Mouse (Mus musculus) heart, embryonic 13.5 days (tissue): Measurements from ENCODE around the gene Lama4. TPM values are rescaled to one million over a fixed set of nuclear protein-coding genes. Genes with fewer than 3 reads are reported as not detected.

Experiments
- ATAC-seq: fragments of 200-750 bp; cut with Nextera tagmentation; 2 replicates; pipeline ENCODE4 v1.8.0; 2017; ENCODE audit warnings: moderate TSS enrichment; ENCODE audit not compliant: insufficient number of reproducible peaks, low FRiP score, low TSS enrichment; ENCODE audit errors: extremely low read depth
- H3K27ac ChIP-seq: fragments of 300-500 bp; sonication (generic); replicated peaks from 2 replicates; pipeline ENCODE4 v1.5.1; 2015; ENCODE audit warnings: moderate library complexity, mild to moderate bottlenecking, inconsistent platforms
- H3K27me3 ChIP-seq: fragments of 300-500 bp; sonication (generic); replicated peaks from 2 replicates; pipeline ENCODE4 v1.6.1; 2015; ENCODE audit warnings: mild to moderate bottlenecking, inconsistent platforms
- H3K36me3 ChIP-seq: fragments of 300-500 bp; sonication (generic); 2 replicates; pipeline ENCODE4 v1.6.1; 2015; ENCODE audit warnings: mild to moderate bottlenecking, inconsistent platforms
- H3K4me1 ChIP-seq: fragments of 300-500 bp; sonication (generic); 2 replicates; pipeline ENCODE4 v1.6.1; 2015; ENCODE audit warnings: inconsistent platforms
- H3K4me2 ChIP-seq: fragments of 300-500 bp; sonication (generic); 2 replicates; pipeline ENCODE4 v1.6.1; 2015; ENCODE audit warnings: inconsistent platforms, mild to moderate bottlenecking, moderate library complexity
- H3K4me3 ChIP-seq: fragments of 300-500 bp; sonication (generic); 2 replicates; pipeline ENCODE4 v1.5.1; 2015; ENCODE audit warnings: moderate library complexity, mild to moderate bottlenecking, inconsistent platforms
- H3K9ac ChIP-seq: fragments of 300-500 bp; sonication (generic); 2 replicates; pipeline ENCODE4 v1.6.1; 2015; ENCODE audit warnings: inconsistent platforms, mild to moderate bottlenecking, moderate library complexity
- H3K9me3 ChIP-seq: fragments of 300-500 bp; sonication (generic); 2 replicates; pipeline ENCODE4 v1.6.1; 2016; ENCODE audit warnings: inconsistent platforms
- WGBS: fragments of 180-500 bp; shearing (Covaris S2); methylation state at CpG from one replicate; pipeline ENCODE4 v1.1.7; 2015; ENCODE audit warnings: mixed read lengths; 5-methylcytosine and 5-hydroxymethylcytosine counted together
- polyA plus RNA-seq: library from polyadenylated mRNA; unstranded; fragments of >200 nt; fragmentation: Nextera tagmentation; extraction: Ambion mirVana; gene quantifications from 2 replicates; pipeline ENCODE4 v1.2.1, GENCODE M21; 2015

The Lama4 gene
- polyA plus RNA-seq, 1 experiment from 2014 or later = 110 TPM

GRCm38 (mm10) chr10:39000951-39001350 is 35.6 kb downstream of the Lama4 start:
- Histone ChIP-seq H3K4me2 (no peak overlapping the region), H3K4me1 (peaks cover 14% of the 10 kb centered on the region), H3K36me3 (peaks cover 36% of the 10 kb centered on the region), H3K9ac (no peak overlapping the region), H3K27ac (no peak overlapping the region), H3K27me3 (no peaks in the 10 kb centered on the region), H3K4me3 (no peak overlapping the region), H3K9me3 (no peaks in the 10 kb centered on the region)
- WGBS = 56% methylated on average over 4 of the region's 4 CpGs
- ATAC-seq = no peak

- no peaks in the 10 kb centered on the region for H3K9me3 ChIP-seq
- H3K36me3 ChIP-seq = peaks cover 42% of the 10 kb centered on the region
- H3K9ac ChIP-seq = no peak overlapping the region
- no peaks in the 10 kb centered on the region for H3K27me3 ChIP-seq
- no peak overlapping the region for H3K4me3 ChIP-seq
- no peak overlapping the region for H3K4me2 ChIP-seq
- no peak overlapping the region for H3K27ac ChIP-seq
- H3K4me1 ChIP-seq = peaks cover 14% of the 10 kb centered on the region
- WGBS = 70% methylated on average over 2 of the region's 2 CpGs
- no peak for ATAC-seq
Measured at GRCm38 (mm10) chr10:39002521-39002920, 37.2 kb downstream of the Lama4 start.

GRCm38 (mm10) chr10:39003520-39003919 is 38.2 kb downstream of the Lama4 start:
- no peak overlapping the region for H3K27ac ChIP-seq
- no peaks in the 10 kb centered on the region for H3K27me3 ChIP-seq
- peaks cover 14% of the 10 kb centered on the region for H3K4me1 ChIP-seq
- H3K36me3 ChIP-seq = peaks cover 52% of the 10 kb centered on the region
- no peak for ATAC-seq
- H3K4me2 ChIP-seq = no peak overlapping the region
- no peak overlapping the region for H3K9ac ChIP-seq
- no peaks in the 10 kb centered on the region for H3K9me3 ChIP-seq
- H3K4me3 ChIP-seq = no peak overlapping the region

GRCm38 (mm10) chr10:39005494-39005893 is 40.2 kb downstream of the Lama4 start:
- no peak overlapping the region for H3K27ac ChIP-seq
- no peak overlapping the region for H3K4me2 ChIP-seq
- H3K4me3 ChIP-seq = no peak overlapping the region
- WGBS = 83% methylated on average over 8 of the region's 8 CpGs
- no peaks in the 10 kb centered on the region for H3K27me3 ChIP-seq
- no peak for ATAC-seq
- peaks cover 14% of the 10 kb centered on the region; the same call in 1 of the 2 replicates for H3K4me1 ChIP-seq
- H3K36me3 ChIP-seq = peaks cover 63% of the 10 kb centered on the region
- no peaks in the 10 kb centered on the region for H3K9me3 ChIP-seq
- H3K9ac ChIP-seq = no peak overlapping the region

DNA sequence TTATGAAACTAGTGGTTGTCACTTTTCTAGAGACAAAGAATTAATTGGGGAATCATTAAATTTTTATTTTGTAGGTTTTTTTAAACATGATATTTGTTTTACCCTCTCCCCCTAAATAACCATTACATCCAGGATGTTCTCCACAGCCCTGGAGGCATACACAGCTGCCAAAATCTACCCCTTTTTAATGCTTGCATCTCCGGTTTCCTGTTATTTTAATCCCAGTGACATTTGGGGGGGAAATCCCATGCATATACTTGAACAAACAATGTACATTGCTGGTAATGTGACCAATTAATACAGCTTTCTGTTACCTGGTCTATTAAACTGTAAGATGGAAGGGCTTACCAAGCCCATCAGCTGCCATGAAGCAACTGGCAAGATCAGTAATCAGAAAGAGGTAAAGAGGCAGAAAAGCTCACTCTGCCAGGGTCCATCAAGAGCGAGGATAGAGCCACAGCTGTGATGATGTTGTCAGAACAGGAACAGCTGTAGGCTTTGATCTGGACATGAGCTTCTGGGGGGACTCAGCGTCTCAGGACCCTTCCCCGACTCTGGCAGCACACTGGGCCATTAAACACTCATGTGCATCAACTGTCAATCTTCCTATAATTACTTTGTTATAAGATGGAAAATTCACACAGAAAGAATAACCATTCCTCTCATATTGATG is 41.3 kb downstream of the Lama4 start:
- Histone ChIP-seq H3K27me3 (no peaks in the 10 kb centered on the region), H3K4me1 (peaks cover 10% of the 10 kb centered on the region; the same call in 1 of the 2 replicates), H3K27ac (no peak overlapping the region), H3K4me3 (no peak overlapping the region), H3K36me3 (peaks cover 65% of the 10 kb centered on the region), H3K4me2 (no peak overlapping the region), H3K9me3 (no peaks in the 10 kb centered on the region), H3K9ac (no peak overlapping the region)
- no peak for ATAC-seq
- WGBS = 84% methylated on average over 4 of the region's 4 CpGs

DNA sequence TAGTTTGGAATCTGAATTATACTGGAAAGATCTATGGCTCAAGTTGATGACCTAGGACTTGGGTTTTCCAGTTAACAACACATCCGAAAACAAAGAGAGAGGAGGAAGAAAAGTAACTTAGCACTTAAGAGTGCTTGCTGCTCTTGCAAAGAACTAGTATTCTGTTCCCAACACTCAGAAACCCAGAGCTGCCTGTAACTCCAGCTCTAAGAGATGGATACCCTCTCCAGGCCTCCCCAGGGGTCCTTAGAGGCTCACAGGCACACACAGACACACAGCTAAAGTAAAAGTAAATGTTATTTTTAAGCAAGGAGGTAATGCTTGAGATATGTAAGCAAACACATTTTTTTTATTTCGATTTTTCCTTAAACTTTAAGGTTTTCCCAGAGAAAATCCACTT is 49.5 kb downstream of the Lama4 start:
- no peak overlapping the region for H3K27ac ChIP-seq
- WGBS = 75% methylated on average over 2 of the region's 2 CpGs

GRCm38 (mm10) chr10:39017986-39018385 is 52.7 kb downstream of the Lama4 start:
- ATAC-seq = no peak
- 71% methylated on average over 4 of the region's 4 CpGs for WGBS

More for the DNA sequence above, 49.5 kb downstream of the Lama4 start:
- peaks cover 87% of the 10 kb centered on the region for H3K36me3 ChIP-seq
- ATAC-seq = no peak
- no peak overlapping the region for H3K4me2 ChIP-seq
- no peaks in the 10 kb centered on the region for H3K9me3 ChIP-seq
- no peaks in the 10 kb centered on the region for H3K27me3 ChIP-seq
- H3K9ac ChIP-seq = no peak overlapping the region
- no peaks in the 10 kb centered on the region for H3K4me1 ChIP-seq
- no peak overlapping the region for H3K4me3 ChIP-seq

GRCm38 (mm10) chr10:39018635-39019034 is 53.3 kb downstream of the Lama4 start:
- no peak overlapping the region for H3K9ac ChIP-seq
- no peaks in the 10 kb centered on the region for H3K9me3 ChIP-seq
- H3K4me2 ChIP-seq = no peak overlapping the region
- H3K36me3 ChIP-seq = peaks cover 73% of the 10 kb centered on the region
- ATAC-seq = no peak
- no peak overlapping the region for H3K27ac ChIP-seq
- 97% methylated on average over 1 of the region's 1 CpGs for WGBS
- H3K4me3 ChIP-seq = no peak overlapping the region
- no peaks in the 10 kb centered on the region for H3K27me3 ChIP-seq
- H3K4me1 ChIP-seq = no peaks in the 10 kb centered on the region

More at GRCm38 (mm10) chr10:39017986-39018385, 52.7 kb downstream of the Lama4 start:
- no peaks in the 10 kb centered on the region for H3K27me3 ChIP-seq
- no peaks in the 10 kb centered on the region for H3K9me3 ChIP-seq
- H3K4me1 ChIP-seq = no peaks in the 10 kb centered on the region
- no peak overlapping the region for H3K9ac ChIP-seq
- H3K27ac ChIP-seq = no peak overlapping the region
- H3K4me2 ChIP-seq = no peak overlapping the region
- H3K36me3 ChIP-seq = peaks cover 76% of the 10 kb centered on the region
- H3K4me3 ChIP-seq = no peak overlapping the region

DNA sequence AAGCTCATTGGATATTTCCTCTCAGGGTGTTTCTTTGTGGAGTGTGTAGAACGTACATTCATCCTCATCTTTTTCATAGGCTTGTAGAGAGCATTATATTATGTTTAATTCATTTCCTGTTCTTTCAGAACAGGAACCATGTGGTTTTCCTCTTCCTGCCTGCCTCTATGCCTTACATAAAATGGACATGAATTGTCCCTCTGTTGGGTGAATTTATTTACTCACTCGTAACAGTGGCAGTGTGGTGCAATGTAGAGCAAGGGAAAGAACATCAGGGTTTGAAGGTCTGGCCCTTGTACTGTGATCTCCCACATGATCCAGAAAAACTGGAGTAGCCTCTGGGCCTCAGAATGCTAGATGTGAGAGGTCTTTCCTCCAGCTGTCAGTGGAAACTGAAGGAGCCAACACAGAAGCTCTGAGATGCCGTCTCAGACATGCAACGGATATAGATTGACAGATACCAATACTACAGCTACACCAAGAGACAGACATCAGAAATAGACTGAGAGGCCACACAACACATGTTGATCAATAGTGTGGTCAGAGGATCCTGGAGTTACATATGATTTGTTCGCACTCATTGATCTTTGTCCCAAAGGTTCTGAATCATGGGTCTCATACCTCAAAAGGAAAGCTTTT is 58.4 kb downstream of the Lama4 start:
- peaks cover 82% of the 10 kb centered on the region for H3K36me3 ChIP-seq

DNA sequence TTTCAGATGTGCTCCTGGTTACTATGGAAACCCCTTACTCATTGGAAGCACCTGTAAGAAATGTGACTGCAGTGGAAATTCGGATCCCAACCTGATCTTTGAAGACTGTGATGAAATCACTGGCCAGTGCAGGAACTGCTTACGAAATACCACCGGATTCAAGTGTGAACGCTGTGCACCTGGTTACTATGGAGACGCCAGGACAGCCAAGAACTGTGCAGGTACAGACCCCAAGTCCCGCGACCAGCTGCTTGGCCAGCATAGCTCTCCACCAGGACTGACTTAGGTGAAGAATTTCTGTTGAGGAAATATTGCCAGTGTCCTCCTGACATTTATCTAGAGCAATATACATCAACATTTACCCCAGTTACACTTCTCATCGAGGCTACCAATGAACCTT is 61.2 kb downstream of the Lama4 start:
- 80% methylated on average over 8 of the region's 8 CpGs for WGBS
- ATAC-seq = no peak

More for the DNA sequence above, 58.4 kb downstream of the Lama4 start:
- WGBS = 74% methylated on average over 5 of the region's 5 CpGs
- ATAC-seq = no peak
- Histone ChIP-seq H3K4me1 (no peaks in the 10 kb centered on the region), H3K27me3 (no peaks in the 10 kb centered on the region), H3K9ac (no peak overlapping the region), H3K27ac (no peak overlapping the region), H3K9me3 (no peaks in the 10 kb centered on the region), H3K4me2 (no peak overlapping the region), H3K4me3 (no peak overlapping the region)

DNA sequence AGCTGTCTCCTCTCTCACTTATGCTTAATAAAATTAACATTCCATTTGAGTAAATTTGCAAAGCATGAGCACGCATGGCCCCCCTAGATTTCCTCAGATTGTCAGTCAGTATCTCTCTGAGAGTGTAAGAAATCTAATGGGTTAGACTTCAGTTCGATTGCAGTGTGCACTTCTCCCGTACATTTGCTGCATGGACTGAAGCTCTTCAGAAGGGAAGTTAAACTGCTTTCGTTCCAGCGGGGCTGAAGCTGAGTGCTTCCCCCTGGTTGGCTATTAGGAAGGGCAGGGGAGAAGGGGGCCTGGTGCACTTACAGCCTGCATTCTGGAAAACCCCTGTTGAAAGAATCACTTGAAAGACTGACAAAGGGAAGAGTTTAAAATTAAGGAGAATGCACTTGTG is 61.7 kb downstream of the Lama4 start:
- Histone ChIP-seq H3K27me3 (no peaks in the 10 kb centered on the region), H3K9me3 (no peaks in the 10 kb centered on the region), H3K4me2 (no peak overlapping the region), H3K27ac (no peak overlapping the region), H3K4me3 (no peak overlapping the region), H3K4me1 (no peaks in the 10 kb centered on the region), H3K9ac (no peak overlapping the region), H3K36me3 (peaks cover 89% of the 10 kb centered on the region)
- ATAC-seq = no peak
- WGBS = 71% methylated on average over 5 of the region's 5 CpGs

More for the DNA sequence above, 61.2 kb downstream of the Lama4 start:
- Histone ChIP-seq H3K9me3 (no peaks in the 10 kb centered on the region), H3K4me2 (no peak overlapping the region), H3K36me3 (peaks cover 89% of the 10 kb centered on the region), H3K4me1 (no peaks in the 10 kb centered on the region), H3K27ac (no peak overlapping the region), H3K9ac (no peak overlapping the region), H3K27me3 (no peaks in the 10 kb centered on the region), H3K4me3 (no peak overlapping the region)

- H3K9ac ChIP-seq = no peak overlapping the region
- no peak overlapping the region for H3K4me3 ChIP-seq
- no peaks in the 10 kb centered on the region for H3K27me3 ChIP-seq
- no peak overlapping the region for H3K27ac ChIP-seq
- no peaks in the 10 kb centered on the region for H3K9me3 ChIP-seq
- no peaks in the 10 kb centered on the region for H3K4me1 ChIP-seq
- H3K36me3 ChIP-seq = peaks cover 98% of the 10 kb centered on the region
- ATAC-seq = no peak
- WGBS = 79% methylated on average over 5 of the region's 5 CpGs
- H3K4me2 ChIP-seq = no peak overlapping the region
Measured at GRCm38 (mm10) chr10:39028403-39028802, 63.1 kb downstream of the Lama4 start.
